Mouse (Mus musculus): Measurements from ENCODE around the gene Snrk.

Snrk gene

DNA sequence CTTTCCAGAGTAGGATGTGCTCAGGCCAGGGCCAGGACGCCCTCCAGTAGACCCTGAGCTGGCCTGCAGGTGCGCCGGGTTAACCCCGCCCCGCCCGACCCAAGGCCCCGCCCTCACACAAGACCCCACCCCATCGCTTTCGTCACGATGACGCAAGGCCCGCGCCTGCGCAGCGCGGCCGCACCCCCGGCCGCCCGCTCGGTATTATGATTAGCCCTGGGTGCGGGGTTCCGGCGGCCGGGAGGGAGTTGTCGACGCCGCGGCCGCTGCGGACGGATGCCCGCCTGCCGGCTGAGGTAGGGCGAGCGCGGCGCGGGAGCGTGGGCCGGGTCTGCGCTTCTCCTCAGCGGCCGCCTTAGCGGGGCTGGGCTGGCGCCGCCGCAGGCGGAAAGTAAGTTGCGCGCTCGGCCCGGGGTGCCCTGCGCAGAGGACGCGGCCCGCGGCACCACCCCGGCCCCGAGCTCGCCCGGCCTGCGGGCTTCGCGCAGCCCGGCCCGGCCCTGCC is at the start of gene Snrk:
Gene Snrk (plus strand): TSS at position 155 of the 505 bp plus-strand sequence.
- DNase-seq (ENCODE audit: low spot score in 2 of 2), result peak; percentile 70 to 79

DNA sequence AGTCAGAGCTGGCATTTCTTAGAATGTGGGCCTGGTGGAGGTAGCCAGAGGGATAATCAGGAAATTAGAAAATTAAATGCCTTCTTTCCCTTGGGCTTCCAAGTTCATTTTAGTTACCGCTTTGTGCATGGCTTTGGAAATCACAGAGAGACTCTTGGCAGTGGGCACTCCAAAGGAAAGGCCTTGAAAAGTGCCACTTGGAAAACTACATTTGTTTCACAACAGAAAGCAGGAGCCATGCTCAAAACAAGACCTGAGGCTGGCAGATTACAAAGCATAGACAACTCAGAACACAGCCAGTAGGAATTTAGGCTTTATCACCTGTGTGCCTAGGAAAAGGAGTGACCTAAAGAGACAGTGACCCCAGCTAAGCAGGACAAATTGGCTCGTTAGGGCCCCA is 49.4 kb upstream of the Snrk start:
- no peak for DNase-seq (ENCODE audit: low spot score in 2 of 2)

DNA sequence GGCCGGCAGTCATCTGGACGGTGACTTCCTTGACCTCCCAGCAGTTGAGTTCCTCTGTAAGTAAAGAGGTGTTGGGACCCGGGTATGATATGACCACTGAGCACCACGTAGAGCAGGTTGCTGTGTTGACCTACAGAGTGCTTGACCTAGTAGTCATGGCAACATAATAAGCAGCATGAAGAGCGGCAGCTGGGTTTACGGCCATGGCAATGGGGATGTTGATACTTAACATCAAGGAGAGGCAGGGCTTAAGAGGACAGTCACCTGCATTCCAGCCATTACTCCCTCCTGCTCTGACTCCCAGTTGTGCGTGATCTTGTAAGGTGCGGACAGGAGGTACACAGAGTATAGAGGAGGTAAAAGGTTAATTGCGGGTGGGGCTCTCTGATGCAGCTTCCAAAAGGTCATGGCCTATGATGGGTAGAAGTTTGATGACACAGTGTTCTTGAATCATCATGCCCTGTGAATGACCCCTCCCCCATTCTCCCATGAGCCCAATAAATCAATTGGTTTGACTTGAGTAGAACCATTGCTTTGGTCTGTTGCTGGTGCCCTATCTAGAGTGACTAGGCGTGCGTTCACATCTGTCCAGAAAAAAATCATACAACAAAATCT is 47.4 kb upstream of the Snrk start:
- DNase-seq (ENCODE audit: low spot score in 2 of 2), result no peak

DNA sequence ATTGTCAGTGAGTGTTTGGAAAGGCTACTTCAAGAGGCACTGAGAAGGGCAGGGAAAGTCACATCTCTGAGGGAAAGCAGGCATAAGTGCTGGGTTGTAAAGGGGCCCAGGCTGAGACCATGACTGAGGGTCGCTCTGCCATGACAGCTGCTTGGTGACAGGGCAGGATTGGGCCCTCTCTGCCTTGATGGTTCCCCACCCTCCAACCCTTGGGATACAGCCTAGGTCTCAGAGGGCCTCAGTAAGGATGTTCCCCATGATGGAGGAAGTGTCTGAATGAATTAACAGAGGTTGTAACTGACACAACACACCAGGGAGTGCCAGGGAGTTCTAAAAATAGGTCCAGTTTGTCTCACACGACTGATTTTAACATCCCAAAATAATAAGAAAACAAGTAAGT is 43.1 kb upstream of the Snrk start:
- DNase-seq (ENCODE audit: low spot score in 2 of 2), result no peak

DNA sequence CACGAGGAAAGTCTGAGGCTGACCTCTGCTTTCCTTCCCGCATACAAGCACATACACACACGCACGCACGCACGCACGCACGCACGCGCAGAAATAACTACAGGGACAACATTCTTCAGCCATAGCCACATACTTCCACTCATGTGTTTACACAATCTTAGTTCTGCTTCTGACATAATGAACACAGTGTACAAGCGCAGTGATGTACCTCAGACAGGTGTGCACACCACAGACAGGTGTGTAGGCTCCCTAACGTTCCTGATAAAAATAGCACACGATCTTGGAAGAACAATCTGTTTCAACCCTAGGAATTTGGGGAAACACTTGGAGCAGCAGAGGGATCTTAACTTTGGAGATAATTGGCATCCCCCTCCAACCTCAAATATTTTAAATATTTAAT is 42.5 kb upstream of the Snrk start:
- DNase-seq (ENCODE audit: low spot score in 2 of 2), result no peak

DNA sequence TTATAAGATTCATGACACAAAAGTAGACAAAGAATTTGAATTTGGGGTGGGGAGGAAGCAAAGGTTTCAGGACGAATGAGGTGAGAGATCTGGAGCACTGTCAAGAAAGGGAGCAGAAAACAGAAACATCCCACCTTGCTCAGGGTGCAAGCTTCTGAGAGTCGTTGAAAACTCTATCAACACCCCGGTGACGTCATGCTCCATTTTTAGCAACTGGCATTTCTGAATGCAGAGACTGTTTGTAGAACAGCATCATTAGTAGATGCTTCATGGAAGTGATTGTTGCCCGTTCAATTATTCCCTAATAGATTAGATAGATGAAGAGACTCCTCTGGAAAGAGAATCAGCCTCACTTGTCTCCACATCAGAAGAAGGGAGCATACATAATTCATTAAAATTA is 38.6 kb upstream of the Snrk start:
- no peak for DNase-seq (ENCODE audit: low spot score in 2 of 2)

DNA sequence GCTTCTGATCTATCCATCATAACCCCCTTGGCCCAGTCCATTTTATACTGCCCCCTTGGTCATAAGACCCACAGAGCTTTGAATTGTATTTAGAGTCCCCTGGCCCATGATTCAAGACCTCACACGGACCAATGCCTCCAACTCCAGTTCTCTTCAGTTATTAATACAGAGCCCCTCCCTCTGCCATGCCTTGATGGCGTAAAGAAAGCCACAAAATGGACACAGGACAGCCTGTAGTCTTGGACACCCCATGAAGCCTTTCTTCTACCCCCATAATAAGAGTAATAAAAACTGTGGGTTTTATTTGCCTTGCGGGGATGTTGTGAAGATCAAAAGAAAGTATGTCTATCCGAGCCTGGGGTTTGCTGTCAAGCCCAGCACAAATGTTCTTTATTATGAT is 33.4 kb upstream of the Snrk start:
- no peak for DNase-seq (ENCODE audit: low spot score in 2 of 2)

DNA sequence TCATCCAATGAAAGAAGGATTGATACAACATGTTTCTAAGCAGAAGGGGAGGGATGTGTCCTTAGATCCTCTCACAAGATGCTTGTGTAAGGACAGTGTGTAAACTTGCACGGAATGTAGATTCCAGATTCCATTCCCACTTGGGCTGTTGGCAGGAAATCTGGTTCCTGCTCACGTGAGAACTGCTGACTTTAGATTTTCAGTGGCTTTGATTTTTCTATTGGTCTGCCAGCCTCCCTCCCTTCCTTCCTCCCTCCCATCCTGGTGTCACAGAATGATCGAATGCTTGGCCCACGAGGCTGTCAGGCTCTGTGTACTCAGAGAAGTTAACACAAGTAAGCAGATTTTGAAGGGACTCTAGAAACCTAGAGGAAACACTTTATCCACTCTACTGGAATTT is 32.9 kb upstream of the Snrk start:
- no peak for DNase-seq (ENCODE audit: low spot score in 2 of 2)

DNA sequence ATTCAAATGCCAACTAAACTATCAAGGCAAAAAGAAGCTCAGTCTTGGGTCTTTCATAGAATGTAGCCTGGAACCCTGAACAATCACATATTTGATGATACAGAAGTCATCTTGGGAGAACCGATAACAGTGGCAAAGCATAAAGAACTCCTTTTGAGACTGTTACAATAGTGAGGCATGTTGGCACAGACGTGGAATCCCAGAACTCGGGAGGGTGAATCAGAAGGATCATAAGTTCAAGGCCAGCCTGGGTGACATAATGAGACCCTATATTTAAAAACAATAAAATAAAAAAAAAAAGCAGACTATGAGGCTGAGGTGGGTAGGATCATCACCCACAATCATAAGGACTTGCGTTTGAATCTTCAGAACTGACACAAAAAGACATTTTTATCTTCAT is 32.4 kb upstream of the Snrk start:
- DNase-seq (ENCODE audit: low spot score in 2 of 2), result no peak

DNA sequence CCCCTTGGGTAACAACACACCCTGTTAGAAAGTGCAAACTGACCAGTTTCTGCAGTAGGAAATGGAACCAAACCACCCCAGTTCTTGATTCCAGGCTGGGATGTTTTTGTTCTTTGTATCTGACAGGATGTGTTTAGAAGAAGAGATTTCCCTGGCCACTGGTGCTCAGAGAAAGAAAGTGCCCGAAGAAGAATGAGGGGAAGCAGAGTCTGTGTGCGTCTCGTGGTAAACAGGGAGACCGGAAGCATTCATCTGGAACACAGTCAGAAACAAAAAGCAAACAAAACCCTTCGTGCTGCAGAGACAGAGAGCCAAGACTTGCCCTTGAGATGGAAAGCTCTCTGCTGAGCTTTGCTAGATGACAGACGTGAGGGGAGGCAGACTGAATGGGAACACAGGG is 32.0 kb upstream of the Snrk start:
- no peak for DNase-seq (ENCODE audit: low spot score in 2 of 2)

DNA sequence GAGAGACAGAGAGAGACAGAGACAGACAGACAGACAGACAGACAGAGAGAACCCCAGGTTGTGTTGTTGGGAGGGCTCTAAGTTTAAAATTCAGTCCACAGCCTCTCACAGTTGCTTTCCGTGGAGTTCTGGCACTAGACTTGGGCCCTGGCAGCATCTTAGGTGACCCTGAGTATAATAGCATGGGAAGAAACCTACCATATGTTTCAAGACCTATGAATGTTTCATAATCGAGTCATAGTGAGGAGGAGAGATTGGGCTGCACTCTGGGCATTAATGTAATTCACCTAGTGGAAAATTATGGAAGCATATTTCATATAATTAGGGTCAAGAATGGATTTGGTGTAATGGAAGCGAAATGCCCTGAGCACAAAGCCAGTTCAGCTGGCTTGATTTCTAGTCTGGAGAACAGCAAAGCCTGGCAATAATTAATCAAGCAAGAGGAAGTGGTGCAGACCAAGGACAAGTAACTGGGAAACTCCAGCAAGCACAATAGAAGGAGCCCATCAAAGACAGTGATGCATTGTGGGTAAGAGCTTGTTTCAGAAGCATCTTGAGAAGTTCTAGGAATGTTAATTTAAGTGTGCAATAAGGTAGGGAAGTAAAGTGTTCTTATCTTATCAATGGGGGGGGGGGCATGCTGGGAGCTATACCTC is 31.4 kb upstream of the Snrk start:
- no peak for DNase-seq (ENCODE audit: low spot score in 2 of 2)

DNA sequence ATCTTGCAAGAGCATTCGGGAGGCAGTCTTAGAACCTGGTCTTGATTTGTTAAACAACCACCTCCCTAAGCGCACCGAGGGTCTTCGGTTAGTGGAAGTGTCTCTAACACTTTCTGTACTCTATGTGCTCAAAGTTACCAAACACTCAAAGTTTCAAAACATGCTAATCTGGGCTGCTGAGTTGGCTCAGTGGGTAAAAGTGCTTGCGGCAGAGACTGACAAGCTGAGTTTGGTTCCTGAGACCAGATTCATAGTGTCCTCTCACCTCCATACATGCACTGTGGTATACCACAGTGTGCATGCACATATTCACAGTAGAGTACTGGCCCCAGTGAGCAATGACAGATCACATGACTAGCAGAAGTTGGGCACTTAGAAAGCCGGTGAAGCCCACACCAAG is 30.0 kb upstream of the Snrk start:
- no peak for DNase-seq (ENCODE audit: low spot score in 2 of 2)

DNA sequence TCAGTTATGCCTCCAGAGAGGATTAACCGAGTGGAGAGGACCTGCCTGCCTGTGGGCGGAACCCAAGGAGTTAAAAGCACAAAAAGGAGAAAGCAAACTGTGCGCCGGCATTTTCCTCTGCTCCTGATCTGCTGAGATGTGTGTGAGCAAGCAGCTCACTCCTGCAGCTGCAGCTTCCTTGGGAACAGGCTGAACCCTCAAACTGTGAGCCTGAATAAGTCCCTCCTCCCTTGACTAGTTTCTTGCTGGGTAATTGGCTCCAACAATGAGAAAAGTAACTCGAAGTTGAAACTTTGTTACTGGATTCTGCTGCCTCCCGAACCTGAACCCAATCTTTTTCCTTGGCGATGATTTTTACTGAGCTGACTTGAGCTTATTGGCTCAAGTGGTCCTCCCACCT is 25.9 kb upstream of the Snrk start:
- DNase-seq (ENCODE audit: low spot score in 2 of 2), result no peak

DNA sequence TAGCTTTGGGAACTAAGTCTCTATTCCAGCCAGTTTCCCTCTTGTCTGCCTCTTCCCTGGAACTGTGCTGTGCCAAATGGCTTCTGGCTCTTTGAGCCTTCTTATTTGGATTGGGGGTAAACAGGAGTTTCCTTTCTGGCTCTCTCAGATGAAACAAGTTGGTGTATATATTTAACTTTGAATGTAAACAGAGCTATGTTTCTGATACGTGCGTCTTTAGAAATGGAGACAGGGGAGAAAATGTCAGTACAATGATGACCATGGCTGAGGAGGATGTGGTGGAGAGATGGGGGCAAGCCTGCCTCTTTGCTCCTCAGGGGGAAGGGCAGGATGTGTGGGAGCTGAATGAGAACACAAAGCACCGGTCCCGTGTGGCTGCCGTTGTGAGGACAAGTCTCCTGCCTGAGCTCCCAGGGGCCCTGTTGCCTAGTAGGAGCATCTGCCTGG is 25.3 kb upstream of the Snrk start:
- no peak for DNase-seq (ENCODE audit: low spot score in 2 of 2)

DNA sequence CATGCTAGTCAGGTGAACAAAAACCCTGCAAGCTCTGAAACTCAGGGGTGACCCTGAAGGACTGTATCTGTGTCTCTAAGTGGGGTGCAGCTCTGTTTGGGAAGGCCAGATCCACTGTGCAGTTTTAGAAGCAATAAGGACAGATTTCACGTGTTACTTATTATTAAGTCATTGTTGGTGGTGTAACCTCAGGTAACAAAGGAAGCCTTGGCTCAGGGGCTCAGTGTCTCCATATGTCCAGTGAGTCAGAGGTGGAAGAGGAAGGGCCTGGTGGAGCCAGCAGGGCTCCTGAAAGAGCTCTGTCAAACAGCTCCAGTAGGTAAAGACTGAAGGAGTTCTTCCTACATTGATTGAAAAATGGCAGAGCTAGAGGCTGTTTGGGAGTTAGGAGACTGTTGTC is 22.9 kb upstream of the Snrk start:
- DNase-seq (ENCODE audit: low spot score in 2 of 2), result no peak

DNA sequence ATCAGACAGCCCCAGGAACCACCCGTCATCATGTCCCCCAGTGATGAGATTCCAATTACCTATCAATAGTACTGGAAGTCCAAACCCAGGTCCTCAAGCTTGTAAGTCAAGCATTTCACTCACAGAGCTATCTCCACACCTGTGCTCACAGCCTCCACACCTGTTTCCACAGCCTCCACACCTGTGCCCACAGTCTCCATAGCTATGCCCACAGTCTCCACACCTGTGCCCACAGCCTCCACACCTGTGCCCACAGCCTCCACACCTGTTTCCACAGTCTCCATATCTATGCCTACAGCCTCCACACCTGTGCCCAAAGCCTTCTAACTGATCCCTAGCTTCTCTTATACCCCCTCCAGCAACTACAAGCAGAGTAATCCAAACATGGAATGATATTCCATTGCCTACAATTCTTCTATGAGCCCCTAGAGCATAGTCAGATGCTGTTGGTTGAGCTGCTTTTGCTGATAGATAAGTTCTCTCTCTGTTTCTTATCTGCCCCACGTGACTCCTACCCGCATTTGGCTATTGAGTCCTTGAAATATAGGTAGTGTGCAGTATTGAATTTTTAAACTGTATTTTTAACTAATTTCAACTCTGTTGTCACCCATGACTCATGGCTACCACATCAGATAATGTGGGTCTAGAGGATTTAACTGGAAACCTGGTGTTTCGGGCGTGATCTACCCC is 20.1 kb upstream of the Snrk start:
- no peak for DNase-seq (ENCODE audit: low spot score in 2 of 2)

DNA sequence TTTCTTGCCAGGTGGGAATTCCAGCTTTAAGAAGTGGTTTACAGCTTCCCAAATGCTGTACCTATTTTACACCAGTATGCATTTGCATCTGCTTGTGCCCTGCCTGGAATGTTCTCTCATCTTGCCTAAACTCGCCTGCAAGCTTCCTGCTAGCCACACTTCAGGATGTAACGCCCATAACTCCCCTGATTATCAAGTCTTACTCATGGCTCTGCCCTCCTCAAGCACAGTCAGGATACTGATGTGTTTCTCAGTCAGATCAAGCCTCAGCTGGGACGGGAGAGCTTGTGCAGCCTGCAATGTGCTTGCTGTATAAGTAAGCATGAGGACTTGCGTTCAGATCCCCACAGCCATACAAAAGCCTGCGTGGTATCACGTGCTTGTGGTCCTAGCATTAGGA is 19.5 kb upstream of the Snrk start:
- DNase-seq (ENCODE audit: low spot score in 2 of 2), result no peak

DNA sequence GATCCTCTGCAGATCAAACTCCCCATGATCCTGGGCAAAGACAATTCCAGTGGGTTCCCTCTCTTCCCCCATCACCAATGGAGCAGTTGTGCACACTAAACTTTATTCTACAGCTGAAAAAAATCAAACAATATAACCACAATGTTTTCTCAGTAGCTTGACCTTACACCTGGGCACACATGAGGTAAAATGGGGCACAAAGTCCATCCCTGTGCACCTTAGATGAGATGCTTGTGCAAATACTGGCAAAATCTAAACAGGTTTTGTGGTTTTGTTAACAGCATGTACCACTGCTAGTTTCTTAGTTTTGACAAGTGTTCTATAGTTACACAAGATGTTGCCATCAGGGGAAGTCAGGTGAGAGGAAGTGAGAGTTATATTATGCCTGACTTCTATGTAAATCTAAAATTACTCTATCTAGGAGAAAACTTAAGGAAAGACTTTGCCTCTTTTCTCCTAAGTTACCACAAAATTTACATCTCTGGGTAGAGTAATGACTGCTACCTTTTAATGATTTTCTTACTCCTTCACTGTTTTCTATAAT is 16.4 kb upstream of the Snrk start:
- no peak for DNase-seq (ENCODE audit: low spot score in 2 of 2)

DNA sequence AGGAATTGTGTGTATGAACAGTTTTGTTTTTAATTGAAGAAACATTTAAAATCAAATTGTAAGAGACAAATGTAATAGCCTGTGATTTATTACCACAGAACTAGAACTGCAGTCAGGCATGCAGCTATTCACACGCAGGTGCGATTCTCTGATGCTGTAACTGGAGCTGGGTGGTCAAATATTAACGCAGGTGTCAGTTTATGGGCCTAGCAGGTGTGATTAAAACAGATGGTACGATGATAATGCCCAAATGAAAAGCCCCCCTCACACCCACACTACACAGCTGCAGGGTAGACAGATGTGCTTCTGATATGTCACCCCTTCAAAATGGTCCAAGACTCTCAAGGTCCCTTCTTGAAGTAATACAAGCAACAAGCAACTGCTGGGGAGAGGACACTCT is 15.9 kb upstream of the Snrk start:
- DNase-seq (ENCODE audit: low spot score in 2 of 2), result no peak

DNA sequence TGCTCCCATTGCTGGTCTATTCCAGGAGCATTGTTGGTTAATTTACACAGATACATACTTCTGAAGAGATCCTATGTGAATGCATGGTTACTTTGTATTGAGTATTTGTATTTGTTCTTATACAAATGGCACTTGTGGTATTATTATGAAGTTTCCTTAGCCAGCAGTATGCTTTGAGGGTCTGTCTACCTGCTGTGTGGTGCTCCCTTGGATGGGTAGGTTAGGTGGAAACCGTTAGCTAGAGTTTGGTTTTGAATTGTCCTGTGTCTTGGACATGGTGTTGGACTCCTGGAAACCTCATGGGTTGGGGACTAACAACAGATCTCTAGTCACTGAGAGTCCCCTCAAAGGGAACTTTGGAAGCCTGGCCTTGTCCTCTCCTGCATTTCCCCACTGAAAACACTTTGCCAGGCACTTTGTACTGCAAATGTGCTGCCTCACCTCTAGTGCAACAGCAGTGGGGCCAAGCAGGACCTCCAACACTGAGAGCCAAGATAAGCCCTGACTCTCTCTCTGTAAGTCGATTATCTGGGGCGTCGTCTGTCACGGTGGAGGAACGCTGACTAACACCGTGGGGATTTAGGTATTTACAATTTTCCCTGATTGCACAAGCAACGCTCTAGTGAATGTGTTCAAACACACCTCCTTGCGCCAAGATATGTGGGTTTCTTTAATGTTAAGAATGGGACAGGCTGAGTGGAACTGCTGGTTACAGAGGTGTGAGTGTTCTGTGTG is 13.3 kb upstream of the Snrk start:
- no peak for DNase-seq (ENCODE audit: low spot score in 2 of 2)

DNA sequence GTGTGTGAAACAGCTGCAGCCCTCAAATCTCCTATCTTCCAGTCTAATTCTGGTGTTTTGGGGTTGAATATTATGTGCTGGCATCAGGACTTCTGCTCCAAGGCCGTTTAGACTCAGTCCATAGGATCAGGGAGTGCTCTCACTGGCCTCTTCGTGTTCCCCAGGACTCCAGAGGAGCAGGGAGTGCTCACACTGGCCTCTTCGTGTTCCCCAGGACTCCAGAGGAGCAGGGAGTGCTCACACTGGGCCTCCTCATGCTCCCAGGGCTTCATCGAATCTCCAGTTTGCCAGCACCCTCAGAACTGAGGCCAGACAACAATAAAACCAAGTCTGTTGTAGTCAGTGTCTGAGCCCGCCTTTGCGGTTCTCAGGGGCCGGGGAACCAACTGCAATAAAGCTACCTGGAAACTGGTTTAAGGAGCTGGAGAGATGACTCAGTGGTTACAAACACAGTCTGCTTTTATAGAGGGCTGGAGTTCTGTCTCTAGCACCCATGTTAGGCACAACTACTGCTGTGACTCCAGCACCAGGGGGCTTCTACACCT is 12.7 kb upstream of the Snrk start:
- DNase-seq (ENCODE audit: low spot score in 2 of 2), result no peak

Measured in spleen, postnatal 14 days (tissue).